Mouse (Mus musculus): ENCODE results near the gene Med4. TPM values are rescaled to one million over a fixed set of nuclear protein-coding genes. Genes with fewer than 3 reads are reported as not detected.
"Not testable (repeated sequence)": the region's sequence is repeated elsewhere in the genome, so short reads cannot be mapped to it uniquely, and the experiment has no call there.

Med4 gene
- total RNA-seq, 2 experiments from 2014 or later = 13.9 TPM

DNA sequence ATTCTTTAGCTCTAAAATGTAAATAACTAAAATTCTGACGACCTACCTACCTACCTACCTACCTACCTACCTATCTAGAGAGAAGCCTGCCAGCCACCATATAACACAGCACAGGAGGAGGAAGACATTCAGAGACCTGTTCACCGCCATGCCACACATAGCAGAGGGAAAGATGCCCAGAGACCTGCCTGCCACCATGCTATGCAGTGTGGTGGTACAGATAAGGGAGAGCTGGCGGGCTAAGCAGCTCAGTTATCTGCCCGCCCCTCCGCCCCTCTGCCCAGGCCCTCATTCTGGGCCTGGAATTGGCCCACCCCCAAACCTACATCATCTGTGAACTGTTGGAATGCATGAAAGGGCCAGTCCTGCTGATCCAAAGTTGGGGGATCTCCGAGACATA lies 15.7 kb upstream of the Med4 start:
- no peak for DNase-seq
- intact Hi-C loops (cut with DNase I; ENCODE audit: low total_unique reads) = no loop called here

- intact Hi-C loops (cut with DNase I; ENCODE audit: low total_unique reads) = no loop called here
- DNase-seq = no peak
Observed at GRCm38 (mm10) chr14:73495753-73496152, 14.1 kb upstream of the Med4 start.

DNA sequence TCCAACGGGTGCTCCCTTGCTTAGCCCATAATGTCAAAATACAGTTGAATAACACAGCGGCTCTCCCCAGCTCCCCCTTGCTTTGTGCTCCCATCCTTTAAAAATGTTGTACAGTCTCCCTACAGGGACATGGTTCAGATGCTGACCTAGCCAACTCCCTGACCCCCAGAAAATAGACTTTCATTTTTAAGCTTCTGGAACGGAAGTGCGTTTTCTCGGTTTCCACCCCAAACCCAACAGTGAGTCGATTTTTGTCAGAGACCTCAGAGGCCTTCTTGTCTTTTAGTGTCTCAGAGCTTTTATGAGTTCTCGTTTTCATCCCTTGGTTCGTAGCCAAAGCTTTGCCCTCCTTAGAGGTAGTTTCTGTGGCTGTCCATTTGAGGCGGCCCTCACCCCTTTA lies 8.5 kb upstream of the Med4 start:
- intact Hi-C loops (cut with DNase I; ENCODE audit: low total_unique reads) = no loop called here
- no peak for DNase-seq

DNA sequence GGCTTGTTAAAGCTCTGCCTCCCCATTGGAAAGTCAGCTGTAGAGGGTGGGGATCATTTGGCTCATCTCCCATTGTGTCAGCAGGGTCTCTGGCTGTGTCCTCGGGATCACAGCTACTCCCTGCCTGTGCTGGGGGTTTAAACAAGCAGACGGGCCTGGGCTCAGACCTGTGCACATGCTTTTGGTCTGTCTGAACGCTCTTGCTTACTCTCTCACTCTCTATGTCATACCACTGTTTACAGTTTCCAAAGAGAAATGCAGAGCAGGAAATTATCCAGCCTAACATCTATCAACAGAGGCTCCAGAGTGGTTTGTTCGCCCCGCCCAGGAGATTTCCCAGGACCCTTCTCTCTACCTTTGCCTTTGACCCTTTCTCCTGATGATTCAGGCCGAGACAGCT lies 8.1 kb upstream of the Med4 start:
- intact Hi-C loops (cut with DNase I; ENCODE audit: low total_unique reads) = no loop called here
- no peak for DNase-seq

- DNase-seq = no peak
- intact Hi-C loops (cut with DNase I; ENCODE audit: low total_unique reads) = no loop called here
Observed at GRCm38 (mm10) chr14:73502591-73503184, 7.1 kb upstream of the Med4 start.

DNA sequence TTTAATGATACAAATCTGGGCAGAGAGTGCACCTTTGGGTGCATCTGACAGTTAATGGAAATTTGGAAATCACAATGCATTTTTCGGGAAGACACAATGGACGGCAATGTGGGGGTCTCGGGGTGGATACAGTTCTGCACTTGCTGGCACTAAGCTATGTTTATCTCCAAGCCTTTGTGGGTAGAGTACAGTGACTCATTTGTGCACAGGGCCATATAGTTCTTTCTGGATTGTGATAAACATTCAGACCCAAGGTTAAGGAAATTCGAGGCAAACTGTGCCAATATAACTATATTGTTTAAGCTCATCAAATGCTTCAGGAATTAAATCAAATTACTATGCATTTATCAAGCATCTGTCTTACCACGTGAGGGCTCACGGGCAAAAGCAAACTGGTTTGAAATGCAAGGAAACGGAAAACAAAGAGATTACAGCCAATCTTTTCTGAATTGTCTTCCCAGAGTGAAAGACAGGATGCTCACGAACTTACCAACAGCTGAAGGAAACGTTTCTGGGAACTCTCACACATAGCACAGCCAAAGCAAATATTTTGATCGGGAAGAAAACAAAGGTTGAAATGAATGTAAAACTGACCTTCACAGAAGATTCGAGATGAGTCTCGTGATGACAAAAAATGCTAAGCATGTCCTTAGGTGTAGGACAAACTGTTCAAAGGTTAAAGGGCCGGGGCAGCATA lies 6.4 kb upstream of the Med4 start:
- intact Hi-C loops (cut with DNase I; ENCODE audit: low total_unique reads) = no loop called here
- no peak for DNase-seq

DNA sequence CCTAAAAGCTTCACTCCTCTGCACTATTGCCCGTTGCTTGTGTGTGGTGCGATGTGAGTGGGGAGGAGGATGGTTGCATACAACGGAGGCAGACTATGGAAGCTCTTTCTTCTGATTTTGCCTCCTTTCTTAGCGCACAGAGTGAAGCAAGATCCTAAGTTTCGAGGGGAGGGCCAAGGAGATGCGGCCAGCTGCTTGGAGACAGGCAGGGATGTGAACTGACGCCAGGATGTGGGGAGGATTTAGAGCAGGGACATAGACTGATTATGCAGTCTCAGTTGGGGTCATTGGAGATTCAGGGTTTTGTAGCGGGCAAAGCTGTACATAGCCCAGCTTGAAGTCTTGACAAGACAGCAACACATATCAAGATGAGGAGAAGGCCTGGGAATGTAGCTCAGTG lies 3.5 kb upstream of the Med4 start:
- intact Hi-C loops (cut with DNase I; ENCODE audit: low total_unique reads) = no loop called here
- no peak for DNase-seq

DNA sequence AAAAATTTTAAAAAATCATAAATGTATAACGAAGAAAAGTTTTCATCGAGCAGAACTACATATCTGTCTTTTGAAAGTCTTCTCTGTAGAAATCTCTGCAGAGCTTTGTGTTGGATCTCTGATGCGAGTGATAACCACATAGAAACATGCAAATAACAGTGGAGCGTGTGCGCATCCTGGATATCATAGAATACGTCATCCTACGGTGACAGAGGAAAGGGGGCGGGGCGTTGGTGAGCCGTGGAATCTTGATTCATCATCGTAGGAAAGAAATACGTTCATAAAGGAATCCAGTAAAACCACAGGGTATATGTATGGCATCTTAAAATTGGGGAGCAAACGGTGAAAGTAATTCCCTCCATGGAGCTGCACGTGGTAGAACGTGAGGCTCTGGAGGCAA lies 2.6 kb upstream of the Med4 start:
- intact Hi-C loops (cut with DNase I; ENCODE audit: low total_unique reads) = no loop called here
- DNase-seq = no peak

- intact Hi-C loops (cut with DNase I; ENCODE audit: low total_unique reads) = no loop called here
- no peak for DNase-seq
Observed at GRCm38 (mm10) chr14:73507702-73508376, 2.0 kb upstream of the Med4 start.

GRCm38 (mm10) chr14:73508630-73509395 lies 1.0 kb upstream of the Med4 start:
- DNase-seq = no peak
- intact Hi-C loops (cut with DNase I; ENCODE audit: low total_unique reads) = no loop called here

GRCm38 (mm10) chr14:73524136-73524535 lies 14.3 kb downstream of the Med4 start:
- DNase-seq = no peak
- intact Hi-C loops (cut with DNase I; ENCODE audit: low total_unique reads) = no loop called here

- intact Hi-C loops (cut with DNase I; ENCODE audit: low total_unique reads) = no loop called here
- DNase-seq = peak; percentile 94
Observed at GRCm38 (mm10) chr14:73524766-73525448, 15.1 kb downstream of the Med4 start, which contains the start of gene Sucla2. TSS of gene Sucla2 (plus strand) at chr14:73525319.

- intact Hi-C loops (cut with DNase I; ENCODE audit: low total_unique reads); DNase-seq: not testable (repeated sequence)
Observed at GRCm38 (mm10) chr14:73528661-73529060, 18.8 kb downstream of the Med4 start.

GRCm38 (mm10) chr14:73533755-73534465 lies 24.1 kb downstream of the Med4 start:
- intact Hi-C loops (cut with DNase I; ENCODE audit: low total_unique reads) = no loop called here
- no peak for DNase-seq

- intact Hi-C loops (cut with DNase I; ENCODE audit: low total_unique reads) = no loop called here
Observed at GRCm38 (mm10) chr14:73535641-73536040, 25.8 kb downstream of the Med4 start.

DNA sequence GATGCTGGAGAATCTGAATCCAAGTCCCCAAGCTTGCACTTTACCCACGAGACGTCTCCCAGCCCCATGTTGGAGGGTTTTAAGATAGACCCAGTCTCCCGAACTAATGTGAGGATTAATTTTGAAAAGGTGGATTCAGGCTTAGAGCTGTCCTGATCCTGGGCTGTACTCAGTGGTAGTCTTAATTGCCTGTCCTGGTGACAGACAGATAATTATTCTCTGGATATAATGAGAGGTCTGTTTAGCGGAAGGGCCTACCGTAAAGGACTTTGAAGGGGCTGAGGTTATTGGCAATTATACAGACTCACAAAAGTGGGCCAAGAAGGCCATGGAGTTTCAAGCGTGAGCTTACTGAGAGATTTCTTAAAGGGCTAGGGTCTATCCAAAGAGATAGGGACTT lies 34.0 kb downstream of the Med4 start:
- intact Hi-C loops (cut with DNase I; ENCODE audit: low total_unique reads) = no loop called here
- DNase-seq = no peak

More at GRCm38 (mm10) chr14:73535641-73536040, 25.8 kb downstream of the Med4 start:
- DNase-seq = no peak

DNA sequence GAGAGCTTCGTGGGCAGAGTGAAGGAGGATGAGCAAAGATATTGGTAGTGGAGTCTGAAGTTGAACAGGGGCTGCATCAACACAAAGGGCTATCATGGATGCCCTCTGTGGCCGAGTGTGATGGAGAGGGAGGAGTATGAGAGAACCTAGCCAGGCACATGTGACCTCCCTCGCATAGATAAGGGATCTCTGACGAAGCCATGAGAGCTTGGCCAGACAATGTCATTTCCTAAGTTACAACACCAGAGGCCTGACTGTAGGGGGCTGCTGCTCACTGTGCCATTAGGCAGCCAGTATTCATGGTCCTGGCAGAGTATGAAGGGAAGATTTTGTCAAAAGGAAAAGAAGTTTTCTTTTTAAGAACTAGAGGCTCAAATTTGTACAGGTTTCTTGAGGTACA lies 37.2 kb downstream of the Med4 start:
- DNase-seq = no peak
- intact Hi-C loops (cut with DNase I; ENCODE audit: low total_unique reads) = no loop called here

DNA sequence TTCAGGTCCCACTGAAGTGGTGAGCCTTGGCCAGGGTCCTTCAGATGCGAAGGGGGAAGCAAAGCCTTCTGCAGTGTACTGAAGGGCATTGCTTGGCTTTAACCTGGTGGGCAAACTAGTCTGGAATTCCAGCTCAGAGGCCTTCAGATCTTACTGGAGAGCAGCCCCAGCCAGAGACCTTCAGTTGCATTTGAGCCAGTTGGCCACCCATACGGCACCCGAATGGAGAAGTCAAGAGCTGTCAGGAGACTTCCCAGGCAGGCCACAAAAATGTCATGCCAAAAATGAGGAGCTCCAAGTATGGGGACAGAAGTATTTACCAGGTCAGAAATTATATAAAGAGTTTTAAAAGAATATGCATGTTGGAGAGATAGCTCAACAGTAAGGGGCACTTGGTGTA lies 38.2 kb downstream of the Med4 start, which contains the start of gene Nudt15:
Nudt15 (minus strand) TSS at position 192 of the 400 bp plus-strand sequence.
- intact Hi-C loops (cut with DNase I; ENCODE audit: low total_unique reads) = no loop called here
- no peak for DNase-seq

- no peak for DNase-seq
- intact Hi-C loops (cut with DNase I; ENCODE audit: low total_unique reads) = no loop called here
Observed at GRCm38 (mm10) chr14:73550291-73550690, 40.5 kb downstream of the Med4 start.
